Mouse (Mus musculus): ENCODE data around the gene Pnmt. TPM values are rescaled to one million over a fixed set of nuclear protein-coding genes. Genes with fewer than 3 reads are reported as not detected.

The Pnmt gene
- total RNA-seq, 4 experiments from 2014 or later, result 2.7 to 6.6 (median 3.8) TPM

GRCm38 (mm10) chr11:98383261-98384030 lies 2.8 kb upstream of the Pnmt start, which contains the start of gene Tcap:
Gene Tcap (plus strand): TSS chr11:98383811.
- DNase-seq (ENCODE audit: low spot score in 2 of 2), result peak; percentile 73 to 80

DNA sequence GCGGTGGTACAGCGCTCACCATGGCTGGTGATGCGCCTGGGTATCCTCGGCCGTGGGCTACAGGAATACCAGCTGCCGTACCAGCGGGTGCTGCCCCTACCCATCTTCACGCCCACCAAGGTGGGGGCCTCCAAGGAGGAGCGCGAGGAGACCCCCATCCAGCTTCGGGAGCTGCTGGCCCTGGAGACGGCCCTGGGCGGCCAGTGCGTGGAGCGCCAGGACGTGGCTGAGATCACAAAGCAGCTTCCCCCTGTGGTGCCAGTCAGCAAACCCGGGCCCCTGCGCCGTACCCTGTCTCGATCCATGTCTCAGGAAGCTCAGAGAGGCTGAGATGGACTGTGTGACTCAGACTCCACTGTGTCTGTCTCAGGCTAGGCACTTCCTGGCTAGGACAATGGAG lies 2.0 kb upstream of the Pnmt start:
- no peak for DNase-seq (ENCODE audit: low spot score in 2 of 2)

- DNase-seq (ENCODE audit: low spot score in 2 of 2), result peak; percentile 84 to 88
Measured at GRCm38 (mm10) chr11:98384721-98385637, 1.3 kb upstream of the Pnmt start.

GRCm38 (mm10) chr11:98386596-98386995 lies 346 bp downstream of the Pnmt start:
- DNase-seq (ENCODE audit: low spot score in 2 of 2), result no peak

DNA sequence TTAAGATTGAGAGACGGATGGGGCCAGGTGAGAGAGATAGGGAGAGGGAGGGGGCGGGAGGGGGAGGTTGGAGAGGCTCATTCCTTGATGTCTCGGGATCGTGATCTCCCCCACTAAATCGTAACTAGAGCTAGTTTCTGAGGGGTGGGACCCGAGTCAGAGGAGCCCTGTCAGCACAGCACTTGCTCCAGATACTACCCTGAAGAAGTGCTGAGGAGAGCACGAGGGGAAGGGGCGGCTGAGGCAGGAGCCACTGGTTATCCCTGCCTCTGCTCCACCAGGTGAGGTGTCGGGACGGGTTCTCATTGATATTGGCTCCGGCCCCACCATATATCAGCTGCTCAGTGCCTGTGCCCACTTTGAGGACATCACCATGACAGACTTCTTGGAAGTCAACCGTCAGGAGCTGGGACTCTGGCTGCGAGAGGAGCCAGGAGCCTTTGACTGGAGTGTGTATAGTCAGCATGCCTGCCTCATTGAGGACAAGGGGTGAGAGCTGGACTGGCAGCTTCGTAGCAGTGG lies 867 bp downstream of the Pnmt start:
- peak in 1 of 2 experiments; percentile 43 for DNase-seq (ENCODE audit: low spot score in 2 of 2)

DNA sequence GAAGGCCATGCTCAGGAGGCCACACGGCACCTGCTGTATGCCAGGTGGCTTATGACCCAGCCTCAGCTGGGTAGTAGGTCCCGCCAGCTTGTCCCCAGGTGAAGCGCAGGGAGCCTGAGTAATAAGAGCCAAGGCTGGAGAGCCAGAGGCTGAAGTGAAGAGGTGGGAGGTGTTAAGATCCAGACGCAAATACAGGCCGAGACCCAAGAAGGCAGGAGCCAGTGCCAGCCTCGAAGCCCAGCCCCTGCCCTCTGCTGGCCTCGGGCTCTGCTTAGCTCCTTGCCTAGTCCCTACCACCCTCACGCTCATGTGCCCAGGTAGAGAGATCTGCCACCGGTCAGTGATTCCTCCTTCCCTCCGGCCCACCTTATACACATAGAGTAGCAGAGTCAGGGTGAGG lies 2.0 kb downstream of the Pnmt start:
- no peak for DNase-seq (ENCODE audit: low spot score in 2 of 2)

- no peak for DNase-seq (ENCODE audit: low spot score in 2 of 2)
Measured at GRCm38 (mm10) chr11:98389221-98389780, 3.1 kb downstream of the Pnmt start.

DNA sequence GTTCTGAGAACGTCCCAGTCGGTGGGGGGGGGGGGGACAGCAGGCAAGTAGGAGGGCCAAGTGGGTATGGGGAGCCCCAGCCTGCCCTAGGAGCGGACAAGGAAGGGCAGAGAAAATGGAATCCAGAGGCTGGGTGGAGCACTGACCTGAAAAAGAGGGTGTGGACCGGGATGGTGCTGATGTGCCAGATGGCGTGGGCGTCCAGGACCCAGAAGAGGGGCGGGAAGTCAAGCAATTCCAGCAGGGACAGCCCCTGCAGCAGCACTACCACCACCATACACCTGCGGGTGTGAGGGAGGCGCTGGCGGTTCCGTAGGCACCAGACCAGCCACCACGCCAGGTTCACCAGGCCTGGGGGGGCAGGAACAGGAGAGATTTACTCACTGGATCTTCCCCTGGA lies 3.9 kb downstream of the Pnmt start:
- no peak for DNase-seq (ENCODE audit: low spot score in 2 of 2)

DNA sequence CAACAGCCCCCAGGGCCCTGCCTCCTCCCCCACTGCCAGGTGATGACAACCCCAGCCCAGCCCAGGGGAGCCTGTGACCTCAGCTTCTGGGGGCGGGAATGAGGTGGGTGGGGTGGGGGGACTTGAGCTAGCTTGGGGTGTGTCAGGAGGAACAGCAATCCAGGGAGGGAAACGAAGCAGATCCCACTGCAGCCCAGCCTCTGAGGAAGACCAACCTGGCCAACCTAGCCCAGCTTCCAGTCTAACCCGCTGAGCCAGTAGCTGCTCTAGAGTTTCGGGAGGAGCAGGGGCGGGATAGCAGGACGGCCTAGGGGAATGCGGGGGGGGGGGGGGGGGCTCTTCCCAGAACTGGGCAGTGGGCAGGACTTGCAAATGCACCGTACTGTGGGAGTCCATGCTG lies 5.8 kb downstream of the Pnmt start:
- no peak for DNase-seq (ENCODE audit: low spot score in 2 of 2)

- no peak for DNase-seq (ENCODE audit: low spot score in 2 of 2)
Measured at GRCm38 (mm10) chr11:98392645-98393044, 6.4 kb downstream of the Pnmt start.

DNA sequence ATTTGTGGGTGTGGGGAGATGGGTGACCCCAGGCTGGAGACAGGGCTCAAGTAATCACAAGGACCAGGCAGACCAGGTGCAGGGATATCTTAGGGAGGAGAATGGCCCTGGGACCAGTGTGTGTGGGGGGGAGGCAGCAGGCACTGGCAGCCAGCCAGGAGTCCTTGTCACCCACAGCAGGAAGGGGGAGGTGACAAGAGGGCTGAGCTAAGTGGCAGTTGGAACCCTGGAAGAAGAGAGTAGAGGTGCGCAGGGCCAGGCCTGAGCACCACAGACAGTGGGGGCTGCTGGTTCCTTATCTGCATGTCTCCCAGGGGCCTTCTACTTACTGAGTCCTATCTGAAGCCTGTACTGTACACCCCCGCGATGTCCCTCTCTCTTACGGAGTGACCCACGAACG lies 7.1 kb downstream of the Pnmt start:
- DNase-seq (ENCODE audit: low spot score in 2 of 2), result no peak

GRCm38 (mm10) chr11:98394301-98394700 lies 8.1 kb downstream of the Pnmt start:
- peak in 1 of 2 experiments; percentile 53 for DNase-seq (ENCODE audit: low spot score in 2 of 2)

DNA sequence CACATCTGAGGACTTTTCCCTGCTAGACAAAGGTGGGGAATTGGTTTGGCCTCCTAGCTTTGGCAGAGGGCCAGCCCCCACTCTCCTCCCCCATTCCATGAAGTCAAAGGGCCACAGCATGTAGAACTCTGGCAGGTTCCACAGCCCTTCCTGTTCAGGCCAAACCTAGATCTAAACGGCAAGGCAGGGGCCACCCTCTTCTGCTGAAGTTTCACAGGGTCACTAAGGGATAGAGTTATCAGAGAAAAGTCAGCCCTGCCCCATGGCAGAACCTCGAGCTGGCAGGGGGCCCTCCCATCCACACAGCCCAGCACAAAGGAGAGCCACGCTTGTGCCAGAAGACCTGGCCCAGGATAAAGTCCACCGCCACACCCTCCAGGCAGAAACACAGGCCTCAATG lies 8.8 kb downstream of the Pnmt start:
- DNase-seq (ENCODE audit: low spot score in 2 of 2), result no peak

DNA sequence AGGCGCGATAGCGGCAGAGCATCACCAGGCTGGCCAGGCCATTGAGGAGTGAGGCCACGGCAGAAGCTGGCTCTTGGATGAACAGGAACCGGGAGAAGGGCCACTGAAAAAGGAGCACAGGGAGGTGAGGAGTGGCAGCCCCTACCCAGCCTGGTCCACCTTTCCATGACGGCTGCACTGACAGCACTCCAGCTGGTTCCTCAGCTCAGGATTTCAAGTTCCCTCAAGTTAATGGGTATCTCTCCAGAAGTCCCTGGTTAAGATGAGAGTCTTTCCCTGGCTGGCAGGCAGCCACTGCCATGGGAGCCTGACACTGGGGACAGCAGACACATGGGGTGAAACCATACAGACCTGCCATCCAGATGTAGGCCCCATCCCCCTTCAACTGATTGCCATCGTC lies 11.7 kb downstream of the Pnmt start:
- DNase-seq (ENCODE audit: low spot score in 2 of 2), result no peak

GRCm38 (mm10) chr11:98400161-98400726 lies 14.0 kb downstream of the Pnmt start, which contains the start of gene Pgap3:
Gene Pgap3 (minus strand): TSS chr11:98400490.
- DNase-seq (ENCODE audit: low spot score in 2 of 2), result peak; percentile 79 to 86

DNA sequence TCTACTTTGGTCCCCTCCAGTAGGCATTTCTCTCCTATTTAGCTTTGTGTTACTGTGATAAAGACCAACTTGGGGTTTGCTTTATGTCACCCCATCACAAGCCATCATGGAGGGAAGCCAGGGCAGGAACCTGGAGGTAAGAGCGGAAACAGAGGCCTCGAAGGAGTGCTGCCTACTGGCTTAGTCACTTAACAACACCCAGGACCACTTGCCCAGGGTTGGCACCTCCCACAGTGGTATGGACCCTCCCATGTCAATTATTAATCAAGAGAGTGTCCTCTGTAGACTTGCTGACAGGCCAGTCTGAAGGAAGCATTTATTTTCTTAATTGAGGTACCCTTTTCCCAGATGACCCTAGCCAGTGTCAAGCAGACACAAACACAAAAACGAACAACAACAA lies 14.6 kb downstream of the Pnmt start:
- no peak for DNase-seq (ENCODE audit: low spot score in 2 of 2)

GRCm38 (mm10) chr11:98406621-98407020 lies 20.4 kb downstream of the Pnmt start:
- no peak for DNase-seq (ENCODE audit: low spot score in 2 of 2)

GRCm38 (mm10) chr11:98408872-98409271 lies 22.6 kb downstream of the Pnmt start:
- DNase-seq (ENCODE audit: low spot score in 2 of 2), result no peak

DNA sequence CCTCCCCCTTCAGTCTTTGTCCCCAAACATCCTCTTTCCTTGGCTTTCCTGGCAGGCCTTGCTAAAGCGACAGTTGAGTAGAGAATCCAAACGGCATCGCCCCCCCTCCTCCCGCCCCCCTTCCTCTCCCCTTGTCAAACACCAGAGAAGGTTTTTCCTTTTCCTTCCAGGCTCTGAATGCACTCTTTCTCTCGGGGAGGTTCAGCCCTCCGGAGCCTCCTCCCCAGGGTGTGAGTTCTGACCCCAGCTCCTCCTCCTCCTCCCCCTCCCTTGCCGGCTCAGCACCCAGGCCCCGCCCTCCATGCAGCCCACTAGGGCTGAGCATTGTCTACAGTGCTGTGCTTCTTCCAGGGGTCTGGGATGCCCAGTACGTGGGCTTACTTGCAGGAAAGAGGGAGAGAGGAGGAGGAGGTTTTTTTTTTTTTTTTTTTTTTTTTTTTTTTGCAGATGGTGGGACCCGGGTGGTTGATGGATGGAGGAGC lies 23.1 kb downstream of the Pnmt start:
- DNase-seq (ENCODE audit: low spot score in 2 of 2), result no peak

DNA sequence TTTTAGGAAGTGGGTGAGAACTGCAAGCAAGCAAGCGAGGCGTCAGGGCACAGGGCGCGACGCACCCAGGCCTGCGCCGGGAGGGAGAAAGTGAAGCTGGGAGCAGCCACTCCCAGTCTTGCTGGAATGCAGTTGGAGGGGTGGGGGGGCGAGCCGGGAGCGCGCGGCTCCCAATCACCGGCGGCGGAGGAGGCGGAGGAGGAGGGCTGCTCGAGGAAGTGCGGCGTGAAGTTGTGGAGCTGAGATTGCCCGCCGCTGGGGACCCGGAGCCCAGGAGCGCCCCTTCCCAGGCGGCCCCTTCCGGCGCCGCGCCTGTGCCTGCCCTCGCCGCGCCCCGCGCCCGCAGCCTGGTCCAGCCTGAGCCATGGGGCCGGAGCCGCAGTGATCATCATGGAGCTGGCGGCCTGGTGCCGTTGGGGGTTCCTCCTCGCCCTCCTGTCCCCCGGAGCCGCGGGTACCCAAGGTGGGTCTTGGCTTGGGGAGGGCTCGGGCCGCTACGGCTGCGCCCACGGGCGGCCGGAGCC lies 26.1 kb downstream of the Pnmt start, which contains the start of gene Erbb2:
TSS of gene Erbb2 (plus strand) at position 198 of the 524 bp plus-strand sequence.
- DNase-seq (ENCODE audit: low spot score in 2 of 2), result peak in 1 of 2 experiments; percentile 34

DNA sequence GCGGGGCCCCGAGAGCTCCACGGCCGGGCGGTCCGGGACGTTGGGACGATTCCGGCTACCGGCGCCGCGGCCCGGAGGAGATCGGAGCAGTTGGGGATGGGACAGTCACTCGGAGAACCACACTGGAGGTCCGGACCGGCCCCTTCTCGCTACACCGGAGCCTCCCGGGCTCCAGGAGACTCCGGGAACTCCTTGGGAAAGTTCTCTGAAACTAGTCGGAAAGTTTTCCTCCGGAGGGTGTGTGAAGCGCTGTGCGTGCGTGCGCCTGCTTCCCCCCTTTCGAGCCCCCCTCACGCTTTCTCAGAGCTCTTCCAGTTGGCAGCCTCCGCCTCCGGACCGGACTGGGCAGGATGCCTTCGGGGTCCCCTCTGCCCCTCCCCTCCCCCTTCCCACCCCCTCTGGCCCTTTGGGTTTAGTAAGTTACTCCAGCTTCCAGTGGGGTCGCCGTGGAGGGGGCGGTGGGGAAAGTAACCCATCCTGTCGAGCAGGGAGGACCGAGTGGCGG lies 26.6 kb downstream of the Pnmt start:
- DNase-seq (ENCODE audit: low spot score in 2 of 2), result no peak

Measured in gastrocnemius, adult 8-10 months (tissue).